Mouse (Mus musculus): ENCODE measurements around the gene Mall. TPM values are rescaled to one million over a fixed set of nuclear protein-coding genes. Genes with fewer than 3 reads are reported as not detected.

The Mall gene
- polyA plus RNA-seq, 1 experiment, result not detected

DNA sequence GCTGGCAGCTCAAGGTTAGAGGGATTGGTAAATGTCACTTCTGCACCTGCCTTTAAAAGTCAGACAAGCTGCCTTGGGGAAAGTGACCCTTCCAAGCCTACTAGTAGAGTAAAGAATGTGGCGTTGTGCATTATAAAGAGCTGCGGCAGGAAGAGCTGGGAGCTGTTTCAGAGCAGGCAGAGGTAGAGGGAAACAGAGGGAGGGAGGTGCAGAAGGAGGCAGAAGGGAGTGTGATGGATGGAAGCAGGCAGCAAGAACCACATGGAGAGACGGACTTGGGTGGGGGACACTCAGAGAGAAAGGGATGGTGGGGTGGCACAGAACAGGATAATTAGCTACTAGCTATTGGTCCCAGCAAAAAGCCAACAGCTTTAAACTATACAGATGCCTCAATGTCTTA lies 21.7 kb downstream of the Mall start:
- H3K27ac ChIP-seq (ENCODE audit: insufficient read depth, low read depth, low read length), result no peak overlapping the region
- H3K4me1 ChIP-seq (ENCODE audit: control insufficient read depth, insufficient read depth, low read length), result no peaks in the 10 kb centered on the region
- no peak for TF ChIP-seq CTCF (IDR thresholded peaks at IDR 0.05; ENCODE audit: low read depth, low read length)
- TF ChIP-seq POLR2A (IDR thresholded peaks at IDR 0.05; ENCODE audit: borderline replicate concordance, low read depth, low read length), result no peak
- H3K4me3 ChIP-seq (ENCODE audit: insufficient read depth, low read length), result no peak overlapping the region

DNA sequence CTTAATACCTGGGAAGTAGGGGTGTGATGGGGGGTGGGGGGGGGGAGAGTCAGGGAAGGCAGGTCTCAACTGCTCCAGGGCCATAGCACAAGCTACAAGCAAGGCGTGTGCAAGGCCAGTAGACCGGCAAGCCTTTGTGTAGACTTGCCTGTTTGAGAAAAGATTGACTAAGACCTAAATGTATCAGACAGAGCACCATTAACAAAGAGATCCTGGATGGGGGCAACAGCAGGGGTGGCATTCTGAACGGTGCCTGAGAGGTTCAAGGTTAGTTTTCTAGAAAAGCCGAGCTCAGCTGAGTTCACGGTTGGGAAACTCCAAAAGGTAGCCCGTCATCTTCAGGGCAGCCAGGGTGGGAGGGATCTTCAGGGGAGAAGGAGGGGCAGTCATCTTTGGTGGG lies 24.5 kb downstream of the Mall start:
- no peak overlapping the region for H3K4me3 ChIP-seq (ENCODE audit: insufficient read depth, low read length)
- H3K4me1 ChIP-seq (ENCODE audit: control insufficient read depth, insufficient read depth, low read length), result no peaks in the 10 kb centered on the region
- TF ChIP-seq POLR2A (IDR thresholded peaks at IDR 0.05; ENCODE audit: borderline replicate concordance, low read depth, low read length), result no peak
- TF ChIP-seq CTCF (IDR thresholded peaks at IDR 0.05; ENCODE audit: low read depth, low read length), result no peak
- no peak overlapping the region for H3K27ac ChIP-seq (ENCODE audit: insufficient read depth, low read depth, low read length)

DNA sequence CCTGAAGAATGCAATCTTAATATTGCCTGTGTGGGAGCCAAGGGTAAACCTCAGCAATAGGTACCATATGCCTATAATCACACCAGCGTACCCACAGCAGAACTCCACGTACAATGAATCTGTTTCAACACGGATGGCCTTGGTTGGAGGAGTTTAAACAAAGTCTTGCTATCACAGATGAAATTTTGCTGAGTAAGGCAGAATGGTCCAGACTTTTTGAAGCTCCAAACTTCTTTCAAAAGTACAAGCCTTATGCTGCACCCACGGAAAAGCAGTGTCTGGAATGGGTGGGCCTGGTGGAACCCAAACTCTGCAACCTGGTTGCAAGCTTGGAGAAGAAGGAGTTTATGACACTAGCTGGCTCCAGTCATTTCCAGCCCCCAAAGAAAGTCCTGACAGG lies 40.5 kb downstream of the Mall start:
- TF ChIP-seq CTCF (IDR thresholded peaks at IDR 0.05; ENCODE audit: low read depth, low read length) (no peak), POLR2A (IDR thresholded peaks at IDR 0.05; ENCODE audit: borderline replicate concordance, low read depth, low read length) (no peak)
- no peaks in the 10 kb centered on the region for H3K4me1 ChIP-seq (ENCODE audit: control insufficient read depth, insufficient read depth, low read length)
- H3K27ac ChIP-seq (ENCODE audit: insufficient read depth, low read depth, low read length), result no peak overlapping the region
- no peak overlapping the region for H3K4me3 ChIP-seq (ENCODE audit: insufficient read depth, low read length)

DNA sequence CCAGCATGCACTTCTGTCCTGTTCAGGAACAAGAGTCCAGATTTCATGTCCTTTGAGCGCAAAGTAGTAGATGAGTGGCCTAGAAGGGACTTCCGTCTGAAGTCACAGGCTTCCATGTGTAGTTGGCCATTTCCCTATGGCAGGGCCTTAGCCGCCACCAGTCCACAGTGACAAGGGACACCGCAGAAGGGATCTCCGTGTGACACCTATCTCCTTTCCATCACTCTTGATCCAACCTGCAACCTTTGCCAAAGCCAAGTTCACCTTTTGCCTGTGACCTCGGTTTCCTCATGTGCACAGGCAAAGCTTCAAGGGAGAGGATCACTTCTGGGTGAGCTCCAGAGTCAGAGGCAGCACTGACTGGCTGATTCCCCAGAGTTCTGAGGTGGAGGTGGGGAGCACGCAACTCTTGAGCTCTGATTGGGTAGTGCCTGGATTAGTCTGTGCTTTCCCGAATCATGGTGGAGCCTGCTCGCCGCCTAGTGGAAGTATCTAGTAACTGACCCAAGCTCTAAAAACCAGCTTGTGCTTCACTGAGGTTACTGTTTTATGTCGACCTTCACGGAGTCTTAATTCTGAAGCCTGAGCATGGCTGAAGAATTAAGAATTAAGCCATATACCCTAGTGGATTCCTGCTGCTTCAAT lies 45.9 kb downstream of the Mall start:
- TF ChIP-seq POLR2A (IDR thresholded peaks at IDR 0.05; ENCODE audit: borderline replicate concordance, low read depth, low read length), result no peak
- TF ChIP-seq CTCF (IDR thresholded peaks at IDR 0.05; ENCODE audit: low read depth, low read length), result peak; percentile 64; the same call in 1 of the 2 replicates
- Histone ChIP-seq H3K27ac (ENCODE audit: insufficient read depth, low read depth, low read length) (no peak overlapping the region), H3K4me1 (ENCODE audit: control insufficient read depth, insufficient read depth, low read length) (no peaks in the 10 kb centered on the region), H3K4me3 (ENCODE audit: insufficient read depth, low read length) (no peak overlapping the region)

DNA sequence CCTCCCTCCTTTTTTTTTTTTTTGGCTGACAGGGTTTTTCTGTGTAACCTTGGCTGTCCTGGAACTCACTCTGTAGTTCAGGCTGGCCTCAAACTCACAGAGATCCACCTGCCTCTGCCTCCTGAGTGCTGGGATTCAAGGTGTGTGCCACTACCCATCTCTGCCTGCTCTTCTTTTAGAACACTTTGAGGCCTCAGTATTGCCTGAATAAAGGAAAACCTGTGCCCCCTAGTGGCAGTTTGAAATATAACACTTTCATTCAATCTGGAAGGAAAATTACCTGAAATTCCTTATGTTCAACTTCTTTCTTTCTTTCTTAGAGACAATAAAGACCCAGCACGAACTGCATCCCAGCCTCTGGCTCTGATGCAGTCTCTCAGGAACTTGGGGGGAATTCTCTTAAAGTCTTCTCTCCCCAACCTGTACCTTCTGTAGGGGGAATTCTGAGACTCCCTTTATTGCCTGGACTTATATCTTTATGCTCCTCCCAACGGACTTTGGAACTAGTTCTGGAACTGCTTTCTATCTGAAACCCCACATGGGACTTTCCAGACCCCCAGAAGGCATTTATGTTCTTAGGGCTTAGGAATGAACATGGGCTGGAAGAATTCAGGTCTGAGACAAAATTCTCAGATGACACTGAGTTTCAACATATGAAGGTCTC lies 61.8 kb downstream of the Mall start:
- TF ChIP-seq POLR2A (IDR thresholded peaks at IDR 0.05; ENCODE audit: borderline replicate concordance, low read depth, low read length) (no peak), CTCF (IDR thresholded peaks at IDR 0.05; ENCODE audit: low read depth, low read length) (peak; percentile 22; the same call in 1 of the 2 replicates)
- no peak overlapping the region for H3K4me3 ChIP-seq (ENCODE audit: insufficient read depth, low read length)
- H3K27ac ChIP-seq (ENCODE audit: insufficient read depth, low read depth, low read length), result no peak overlapping the region
- H3K4me1 ChIP-seq (ENCODE audit: control insufficient read depth, insufficient read depth, low read length), result no peaks in the 10 kb centered on the region

DNA sequence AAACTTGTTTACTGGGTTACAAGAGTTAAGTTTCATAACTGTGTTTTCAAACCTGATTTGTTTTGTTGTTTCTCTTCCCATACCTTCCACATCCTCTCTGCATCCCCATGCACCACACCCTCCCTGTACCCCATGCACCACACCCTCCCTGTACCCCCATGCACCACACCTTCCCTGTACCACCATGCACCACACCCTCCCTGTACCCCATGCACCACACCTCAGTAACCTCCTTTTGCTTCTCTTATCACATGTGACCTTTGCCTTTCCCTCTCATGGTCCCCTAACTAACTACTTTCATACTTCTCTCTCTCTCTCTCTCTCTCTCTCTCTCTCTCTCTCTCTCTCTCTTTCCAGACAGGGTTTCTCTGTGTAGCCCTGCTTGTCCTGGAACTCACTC lies 62.7 kb downstream of the Mall start:
- H3K4me3 ChIP-seq (ENCODE audit: insufficient read depth, low read length), result no peak overlapping the region
- TF ChIP-seq CTCF (IDR thresholded peaks at IDR 0.05; ENCODE audit: low read depth, low read length), result no peak
- TF ChIP-seq POLR2A (IDR thresholded peaks at IDR 0.05; ENCODE audit: borderline replicate concordance, low read depth, low read length), result no peak
- H3K27ac ChIP-seq (ENCODE audit: insufficient read depth, low read depth, low read length), result no peak overlapping the region

DNA sequence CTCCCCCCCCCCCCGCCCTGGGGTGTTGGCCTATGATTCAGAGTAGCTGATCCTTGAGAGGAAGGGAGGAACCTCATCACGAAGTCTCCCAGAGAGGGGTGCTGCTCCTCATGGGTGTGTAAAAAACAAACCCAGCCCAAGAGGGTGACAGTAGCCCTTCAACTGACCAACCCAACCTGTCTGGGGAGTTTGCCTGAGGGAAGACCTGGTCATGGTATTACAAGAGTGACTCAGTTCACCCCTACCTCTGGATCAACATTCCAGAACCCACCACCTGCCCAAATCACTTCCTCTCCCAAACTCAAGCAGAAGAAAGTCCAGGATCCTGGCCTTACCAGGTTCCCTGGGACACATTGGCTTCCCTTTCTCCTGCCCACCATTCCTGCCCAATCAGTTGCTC lies 67.0 kb downstream of the Mall start:
- no peak overlapping the region for H3K27ac ChIP-seq (ENCODE audit: insufficient read depth, low read depth, low read length)
- no peaks in the 10 kb centered on the region; the same call in 1 of the 2 replicates for H3K4me1 ChIP-seq (ENCODE audit: control insufficient read depth, insufficient read depth, low read length)
- no peak for TF ChIP-seq CTCF (IDR thresholded peaks at IDR 0.05; ENCODE audit: low read depth, low read length)
- TF ChIP-seq POLR2A (IDR thresholded peaks at IDR 0.05; ENCODE audit: borderline replicate concordance, low read depth, low read length), result no peak
- H3K4me3 ChIP-seq (ENCODE audit: insufficient read depth, low read length), result no peak overlapping the region

More for the DNA sequence above, 62.7 kb downstream of the Mall start:
- no peaks in the 10 kb centered on the region; the same call in 1 of the 2 replicates for H3K4me1 ChIP-seq (ENCODE audit: control insufficient read depth, insufficient read depth, low read length)

DNA sequence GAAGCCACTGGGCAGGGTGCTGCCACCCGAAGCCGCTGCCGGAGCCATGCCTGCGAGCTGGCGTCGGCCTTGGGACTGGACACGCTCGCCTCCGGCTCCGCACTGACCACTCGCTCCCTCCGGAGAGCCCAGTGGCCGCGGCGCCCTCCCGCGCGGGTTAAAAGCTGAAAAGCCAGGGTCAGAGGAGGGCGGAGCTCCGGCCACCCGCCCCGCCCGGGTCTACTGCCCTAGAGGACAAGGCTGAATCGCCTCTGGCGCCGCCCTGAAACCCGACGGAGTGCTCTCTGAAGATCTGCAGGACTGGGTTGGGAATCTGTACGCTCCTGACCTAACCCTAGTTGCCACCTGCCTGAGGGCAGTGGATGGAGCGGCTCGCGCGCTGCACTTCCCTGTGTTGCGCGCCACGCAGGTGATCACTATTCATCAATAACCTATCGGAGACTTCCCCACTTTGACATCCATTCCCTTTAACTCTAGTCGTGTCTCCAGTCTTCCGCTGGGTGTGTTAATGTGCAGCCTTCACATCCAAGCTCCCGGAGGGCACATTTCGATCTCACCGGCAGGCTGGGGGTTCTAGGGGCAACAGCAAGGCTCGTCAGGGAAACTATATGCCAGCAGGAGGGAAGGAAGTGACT lies 73.5 kb downstream of the Mall start, which contains the start of gene Mal:
TSS of gene Mal (minus strand) at position 610 of the 635 bp plus-strand sequence.
- H3K27ac ChIP-seq (ENCODE audit: insufficient read depth, low read depth, low read length), result no peak within 1 kb of the TSS
- peak within 1 kb of the TSS; percentile 46 for H3K4me3 ChIP-seq (ENCODE audit: insufficient read depth, low read length)
- no peaks in the 10 kb centered on the region for H3K4me1 ChIP-seq (ENCODE audit: control insufficient read depth, insufficient read depth, low read length)
- TF ChIP-seq CTCF (IDR thresholded peaks at IDR 0.05; ENCODE audit: low read depth, low read length) (no peak), POLR2A (IDR thresholded peaks at IDR 0.05; ENCODE audit: borderline replicate concordance, low read depth, low read length) (no peak)

DNA sequence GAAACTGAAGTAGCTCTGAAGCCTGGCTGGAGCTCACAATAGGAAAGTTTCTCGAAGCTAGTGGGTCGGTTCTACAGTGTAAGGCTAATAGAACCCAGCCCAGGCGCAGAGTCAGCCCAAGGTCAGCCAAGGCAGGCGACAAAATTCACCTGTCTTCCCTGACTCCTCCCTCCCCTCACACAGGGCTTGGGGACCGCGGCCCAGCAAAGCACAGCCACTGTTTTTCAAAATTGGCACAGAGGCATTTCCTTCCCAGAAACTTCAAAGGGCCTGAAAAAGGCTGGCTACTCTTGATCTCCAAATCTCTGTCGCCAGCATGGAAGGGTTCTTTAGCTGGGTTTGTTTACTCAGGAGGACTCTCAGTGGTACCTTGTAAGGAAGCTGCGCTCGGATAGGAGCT lies 74.3 kb downstream of the Mall start:
- no peaks in the 10 kb centered on the region for H3K4me1 ChIP-seq (ENCODE audit: control insufficient read depth, insufficient read depth, low read length)
- no peak for TF ChIP-seq CTCF (IDR thresholded peaks at IDR 0.05; ENCODE audit: low read depth, low read length)
- TF ChIP-seq POLR2A (IDR thresholded peaks at IDR 0.05; ENCODE audit: borderline replicate concordance, low read depth, low read length), result no peak
- H3K4me3 ChIP-seq (ENCODE audit: insufficient read depth, low read length), result no peak overlapping the region
- H3K27ac ChIP-seq (ENCODE audit: insufficient read depth, low read depth, low read length), result no peak overlapping the region

DNA sequence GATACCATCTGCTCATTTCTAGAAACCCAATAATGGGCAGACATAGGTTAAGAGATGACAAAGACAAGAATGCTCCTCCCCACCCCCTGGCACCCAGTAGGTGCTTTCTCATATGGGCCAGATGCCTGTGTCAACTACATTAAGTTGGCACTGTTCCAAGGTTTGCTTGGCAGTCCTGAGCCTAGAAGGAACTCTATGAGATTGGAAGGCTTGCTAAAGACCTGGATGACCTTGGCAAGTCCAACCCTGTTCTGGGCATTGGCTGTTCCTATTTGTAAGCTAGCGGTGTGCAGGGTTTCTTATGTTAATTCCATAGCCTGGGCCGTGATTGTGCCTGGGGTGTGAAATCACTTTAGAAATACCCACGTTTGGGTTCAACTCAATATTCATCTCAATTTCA lies 74.9 kb downstream of the Mall start:
- Histone ChIP-seq H3K4me1 (ENCODE audit: control insufficient read depth, insufficient read depth, low read length) (no peaks in the 10 kb centered on the region), H3K27ac (ENCODE audit: insufficient read depth, low read depth, low read length) (no peak overlapping the region), H3K4me3 (ENCODE audit: insufficient read depth, low read length) (no peak overlapping the region)
- no peak for TF ChIP-seq POLR2A (IDR thresholded peaks at IDR 0.05; ENCODE audit: borderline replicate concordance, low read depth, low read length)
- TF ChIP-seq CTCF (IDR thresholded peaks at IDR 0.05; ENCODE audit: low read depth, low read length), result no peak

Other genes with a start within 250 kb of the Mall start
- not detected in 2 replicates for gene Kcnip3, start 207.8 kb downstream of the Mall start, polyA plus RNA-seq (2012; ENCODE audit: insufficient read depth, insufficient read length, missing spikeins)
- not detected in 2 replicates for gene Prom2, start 188.5 kb downstream of the Mall start, polyA plus RNA-seq (2012; ENCODE audit: insufficient read depth, insufficient read length, missing spikeins)
- 3.9 and 6.0 TPM in 2 replicates for gene Zfp661, start 142.8 kb downstream of the Mall start, polyA plus RNA-seq (2012; ENCODE audit: insufficient read depth, insufficient read length, missing spikeins)
- 50.9 and 51.2 TPM in 2 replicates for gene Mrps5, start 142.7 kb downstream of the Mall start, polyA plus RNA-seq (2012; ENCODE audit: insufficient read depth, insufficient read length, missing spikeins)
- gene Mal, start 73.2 kb downstream of the Mall start, polyA plus RNA-seq (2012; ENCODE audit: insufficient read depth, insufficient read length, missing spikeins), result not detected in 2 replicates
- gene Nphp1, start 59.0 kb upstream of the Mall start, polyA plus RNA-seq (2012; ENCODE audit: insufficient read depth, insufficient read length, missing spikeins), result 7.4 and 8.4 TPM in 2 replicates
- 30.1 and 37.2 TPM in 2 replicates for gene Mtln, start 62.6 kb upstream of the Mall start, polyA plus RNA-seq (2012; ENCODE audit: insufficient read depth, insufficient read length, missing spikeins)
- 20.5 and 23.5 TPM in 2 replicates for gene Bub1, start 101.9 kb upstream of the Mall start, polyA plus RNA-seq (2012; ENCODE audit: insufficient read depth, insufficient read length, missing spikeins)
- not detected in 2 replicates for gene Acoxl, start 108.9 kb upstream of the Mall start, polyA plus RNA-seq (2012; ENCODE audit: insufficient read depth, insufficient read length, missing spikeins)

Data from bone marrow macrophage, adult 2 months (primary cell).